Mouse (Mus musculus): Measurements from ENCODE around the gene Rps11. TPM values are rescaled to one million over a fixed set of nuclear protein-coding genes. Genes with fewer than 3 reads are reported as not detected.
"Not testable (repeated sequence)": the region's sequence is repeated elsewhere in the genome, so short reads cannot be mapped to it uniquely, and the experiment has no call there.

Rps11 gene
- total RNA-seq, 2 experiments from 2014 or later: 1,541 to 3,046 TPM

DNA sequence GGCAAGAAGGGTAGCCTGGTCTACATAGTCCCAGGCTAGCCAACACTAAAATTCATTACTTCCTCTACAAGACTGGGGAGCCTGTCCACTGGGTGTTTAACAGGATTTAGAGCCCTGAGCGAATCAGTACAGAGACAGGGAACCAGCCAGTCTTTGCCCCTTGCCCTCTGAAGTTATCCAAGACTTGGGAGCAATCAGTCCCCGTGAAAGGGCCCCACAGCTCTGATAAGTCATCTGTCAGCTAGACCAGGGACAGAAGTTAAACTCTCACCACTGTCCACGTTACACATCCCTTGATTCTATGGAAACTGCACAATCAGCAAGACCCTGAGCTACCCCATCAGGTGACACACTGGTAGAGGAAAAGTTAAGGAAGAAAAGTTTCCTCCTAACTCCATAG is 11.7 kb downstream of the Rps11 start:
- ATAC-seq (replicated peaks; ENCODE audit: poor library complexity): no peak

GRCm38 (mm10) chr7:45111940-45112339 is 12.3 kb downstream of the Rps11 start:
- no peak for ATAC-seq (replicated peaks; ENCODE audit: poor library complexity)

DNA sequence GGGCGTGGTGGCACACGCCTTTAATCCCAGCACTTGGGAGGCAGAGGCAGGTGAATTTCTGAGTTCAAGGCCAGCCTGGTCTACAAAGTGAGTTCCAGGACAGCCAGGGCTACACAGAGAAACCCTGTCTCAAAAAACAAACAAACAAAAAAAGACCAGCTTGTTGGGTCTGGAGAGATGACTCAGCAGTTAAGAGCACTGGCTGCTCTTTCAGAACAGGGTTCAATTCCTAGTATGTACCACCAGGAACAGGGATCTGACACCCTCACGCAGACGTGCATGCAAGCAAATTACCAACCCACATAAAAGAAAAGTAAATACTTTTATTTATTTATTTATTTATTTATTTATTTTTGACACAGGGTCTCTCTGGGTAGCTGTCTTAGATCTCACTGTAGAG is 14.2 kb downstream of the Rps11 start:
- not testable (repeated sequence) for ATAC-seq (replicated peaks; ENCODE audit: poor library complexity)

DNA sequence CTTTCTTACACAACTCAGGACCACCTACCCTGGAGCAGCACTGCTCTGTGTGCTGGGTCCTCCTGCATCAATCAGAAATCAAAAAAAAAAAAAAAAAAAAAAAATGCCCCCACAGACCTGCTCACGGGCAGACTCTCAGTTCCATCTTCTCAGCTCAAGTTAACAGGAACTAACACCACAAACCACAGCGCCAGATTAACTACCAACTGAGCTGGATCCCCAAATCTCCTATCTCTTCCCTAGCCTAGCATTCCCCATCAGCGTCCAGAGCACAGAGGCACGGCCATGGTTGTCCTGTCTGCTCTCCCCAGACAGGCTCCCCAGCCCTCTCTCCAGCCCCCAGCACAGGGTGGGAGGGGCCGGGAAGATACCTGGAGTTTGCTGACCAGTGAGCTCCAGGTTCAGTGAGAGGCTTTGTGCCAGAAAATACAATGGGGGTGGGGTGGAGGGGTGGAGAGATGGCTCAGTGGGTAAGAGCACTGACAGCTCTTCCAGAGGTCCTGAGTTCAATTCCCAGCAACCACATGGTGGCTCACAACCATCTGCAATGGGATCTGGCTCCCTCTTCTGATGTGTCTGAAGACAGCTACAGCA is 17.1 kb downstream of the Rps11 start:
- ATAC-seq (replicated peaks; ENCODE audit: poor library complexity): peak; percentile 35

DNA sequence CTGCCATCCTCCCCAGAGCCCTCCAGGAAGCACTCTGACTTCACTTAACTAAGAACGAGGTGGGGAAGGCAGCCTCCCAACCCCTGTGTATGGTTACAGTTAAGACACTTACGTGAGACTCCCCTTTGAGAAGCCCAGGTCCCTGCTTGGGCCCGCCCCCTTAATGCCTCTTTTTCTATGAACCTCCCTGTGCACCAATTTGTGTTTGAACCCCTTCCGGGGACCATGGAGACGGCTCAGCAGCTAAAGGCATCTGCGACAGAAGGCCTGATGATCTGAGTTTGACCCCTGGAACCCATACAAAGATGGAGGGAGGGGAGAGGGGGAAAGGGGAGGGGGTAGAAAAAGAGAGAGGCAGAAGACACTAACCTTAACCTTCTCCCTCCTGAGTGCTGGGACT is 17.8 kb downstream of the Rps11 start:
- ATAC-seq (replicated peaks; ENCODE audit: poor library complexity): no peak

DNA sequence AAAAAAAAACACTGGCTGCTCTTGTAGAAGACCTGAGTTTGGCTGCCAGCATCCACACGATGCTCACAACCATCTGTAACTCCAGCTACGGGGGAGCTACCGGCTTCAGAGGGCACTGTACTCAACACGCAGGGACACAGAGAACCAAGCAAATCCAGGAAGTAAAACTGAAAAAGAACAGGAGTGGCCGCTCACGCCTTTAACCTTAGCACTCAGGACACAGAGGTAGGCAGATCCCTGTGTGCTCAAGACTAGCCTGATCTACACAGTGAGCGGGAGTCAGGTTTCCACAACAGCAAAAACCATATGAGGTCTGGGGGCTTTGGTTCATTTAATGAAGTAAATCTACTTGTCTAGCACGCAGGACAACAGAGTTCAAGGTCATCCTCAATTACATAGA is 18.7 kb downstream of the Rps11 start:
- ATAC-seq (replicated peaks; ENCODE audit: poor library complexity): no peak

- ATAC-seq (replicated peaks; ENCODE audit: poor library complexity): no peak
Measured at GRCm38 (mm10) chr7:45104941-45105340, 19.3 kb downstream of the Rps11 start.

- ATAC-seq (replicated peaks; ENCODE audit: poor library complexity): peak; percentile 92
Measured at GRCm38 (mm10) chr7:45103652-45104180, 20.5 kb downstream of the Rps11 start, which contains the start of gene Fcgrt. Gene Fcgrt (minus strand): TSS chr7:45103851.

DNA sequence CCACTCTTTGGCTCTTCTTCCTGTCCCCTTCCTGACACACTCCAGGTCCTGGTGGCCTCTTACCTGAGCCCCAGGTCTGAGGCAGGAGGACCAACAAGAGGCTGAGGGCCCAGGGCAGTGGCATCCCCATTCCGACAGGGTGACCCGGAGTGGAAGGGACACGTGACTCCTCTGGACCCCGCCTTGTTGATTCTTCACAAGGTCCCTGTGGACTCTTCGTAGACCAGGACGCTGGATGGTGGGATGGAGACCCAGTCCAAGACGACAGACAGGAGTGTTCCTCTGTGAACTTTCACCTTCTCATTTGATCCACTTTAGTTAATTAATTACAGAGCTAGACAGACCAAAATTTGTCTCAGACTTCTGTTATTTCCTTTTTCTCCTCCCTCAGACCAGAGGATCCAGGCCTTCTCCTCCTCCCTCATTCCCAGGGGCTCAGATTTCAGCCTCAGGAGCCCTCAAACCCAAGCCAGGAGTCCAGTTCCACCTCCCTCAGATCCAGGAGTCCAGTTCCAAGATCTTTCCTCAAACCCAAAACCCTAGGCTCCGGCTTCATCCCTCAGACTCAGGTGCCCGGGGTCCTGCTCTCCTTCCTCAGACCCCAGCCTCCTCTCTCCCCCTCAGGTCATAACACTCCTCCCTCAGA is 21.2 kb downstream of the Rps11 start:
- no peak for ATAC-seq (replicated peaks; ENCODE audit: poor library complexity)

DNA sequence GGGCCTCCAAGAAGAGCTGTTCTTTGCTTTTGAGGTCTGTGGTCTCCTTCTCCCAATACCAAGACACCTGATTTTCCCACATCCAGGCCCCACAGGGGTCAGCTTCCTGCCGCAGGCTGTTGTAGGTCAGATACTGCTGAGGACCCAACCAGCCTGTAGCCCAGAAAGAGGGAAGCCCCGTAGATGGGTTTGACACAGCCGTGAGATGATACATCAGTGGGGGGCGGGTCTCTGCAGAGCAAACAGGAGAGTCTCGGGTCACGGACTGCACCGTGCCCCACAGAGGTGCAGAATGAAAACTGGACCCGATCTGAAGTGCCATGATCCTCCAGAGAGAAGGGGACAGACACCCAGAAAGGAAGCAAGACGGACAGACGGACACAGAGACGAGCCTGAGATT is 21.8 kb downstream of the Rps11 start:
- no peak for ATAC-seq (replicated peaks; ENCODE audit: poor library complexity)

- ATAC-seq (replicated peaks; ENCODE audit: poor library complexity): no peak
Measured at GRCm38 (mm10) chr7:45100046-45100445, 24.2 kb downstream of the Rps11 start.

DNA sequence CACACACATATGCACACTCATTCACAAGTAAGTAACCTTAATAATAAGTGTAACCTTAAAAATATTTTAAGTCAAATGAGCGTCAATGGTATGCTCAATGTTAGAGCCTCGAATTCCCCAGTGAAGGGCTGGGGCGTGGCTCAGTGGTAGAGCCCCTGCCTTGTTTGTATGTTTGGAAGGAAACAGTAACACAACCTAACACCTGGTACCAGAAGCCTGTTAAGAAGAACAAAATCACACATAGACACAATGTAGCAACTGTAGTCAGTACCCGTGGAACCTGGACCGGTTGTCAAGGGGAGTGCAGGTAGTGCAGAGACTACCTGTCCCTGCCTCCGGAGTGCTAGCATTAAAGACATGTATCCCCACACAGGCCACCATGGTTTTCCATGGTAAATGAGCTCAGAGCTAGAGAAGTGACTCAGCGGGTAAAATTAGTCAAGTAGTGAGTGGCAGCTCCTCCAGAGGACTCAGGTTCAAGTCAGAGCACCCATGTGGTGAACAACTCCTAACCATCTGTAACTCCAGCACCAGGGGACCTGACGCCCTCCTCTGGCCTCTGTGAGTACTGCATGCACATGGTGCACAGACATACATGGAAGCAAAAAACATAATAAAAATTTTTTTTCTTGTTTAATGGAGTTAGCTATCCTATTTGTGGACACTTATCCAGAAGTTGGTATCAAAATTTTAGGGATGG is 25.5 kb downstream of the Rps11 start:
- ATAC-seq (replicated peaks; ENCODE audit: poor library complexity): peak; percentile 51; the same call in 1 of the 2 replicates

GRCm38 (mm10) chr7:45097479-45097878 is 26.8 kb downstream of the Rps11 start:
- no peak for ATAC-seq (replicated peaks; ENCODE audit: poor library complexity)

GRCm38 (mm10) chr7:45095965-45096364 is 28.3 kb downstream of the Rps11 start:
- ATAC-seq (replicated peaks; ENCODE audit: poor library complexity): not testable (repeated sequence)

DNA sequence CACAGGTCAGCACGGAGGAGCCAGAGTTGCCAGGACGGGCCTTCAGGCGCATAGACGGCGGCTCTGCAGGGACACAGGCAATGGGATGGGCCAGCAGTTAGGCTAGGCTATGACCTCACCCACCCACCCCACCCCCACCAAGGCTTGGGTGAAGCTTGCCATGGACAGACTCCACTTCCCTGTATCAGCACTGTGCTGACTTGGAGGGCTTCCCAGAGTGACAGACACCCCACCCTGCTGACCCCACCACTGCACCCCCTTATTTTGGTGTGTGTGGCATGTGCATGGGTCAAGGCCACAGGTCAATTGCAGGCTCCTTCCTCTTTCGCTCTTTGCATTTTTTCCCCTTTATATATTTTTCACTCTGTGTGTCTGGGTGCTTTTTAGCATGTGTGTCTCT is 28.9 kb downstream of the Rps11 start:
- no peak for ATAC-seq (replicated peaks; ENCODE audit: poor library complexity)

- ATAC-seq (replicated peaks; ENCODE audit: poor library complexity): no peak
Measured at GRCm38 (mm10) chr7:45094121-45094520, 30.1 kb downstream of the Rps11 start.

GRCm38 (mm10) chr7:45093516-45093905 is 30.7 kb downstream of the Rps11 start:
- ATAC-seq (replicated peaks; ENCODE audit: poor library complexity): no peak

GRCm38 (mm10) chr7:45092828-45093515 is 31.3 kb downstream of the Rps11 start:
- no peak for ATAC-seq (replicated peaks; ENCODE audit: poor library complexity)

DNA sequence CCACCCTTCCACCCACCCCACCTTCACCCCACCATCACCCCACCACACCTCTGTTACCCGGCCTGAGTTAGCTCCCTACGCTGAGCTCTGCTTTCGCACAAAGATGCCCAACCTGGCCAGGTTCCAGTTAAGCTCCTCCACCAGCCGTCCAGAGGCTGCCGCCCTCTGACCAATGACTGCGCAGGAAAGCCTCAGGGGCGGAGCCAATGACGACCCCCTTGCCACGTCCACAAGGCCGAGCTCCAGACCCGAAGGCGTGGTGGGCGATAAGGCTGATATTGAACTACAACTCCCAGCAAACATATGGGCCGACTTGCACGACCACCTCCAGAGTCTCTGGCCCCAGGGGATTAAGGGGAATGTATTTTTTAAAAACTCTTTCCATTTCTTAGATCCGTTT is 32.2 kb downstream of the Rps11 start, which contains the start of gene Rcn3:
Gene Rcn3 (minus strand): TSS at position 174 of the 400 bp plus-strand sequence.
- ATAC-seq (replicated peaks; ENCODE audit: poor library complexity): peak; percentile 87

- peak; percentile 40 for ATAC-seq (replicated peaks; ENCODE audit: poor library complexity)
Measured at GRCm38 (mm10) chr7:45091001-45091990, 32.9 kb downstream of the Rps11 start.

Data from megakaryocyte progenitor cell, adult 5-6 weeks (primary cell).